In genomic region chr2:163397905-163398304, GRCm38 (mm10) we compare ENCODE assay signal across 8 mouse cellular contexts. TPM values are rescaled to one million over a fixed set of nuclear protein-coding genes. Genes with fewer than 3 reads are reported as not detected.
DNase-seq lines count a peak whose midpoint lies in the region; ATAC-seq and TF ChIP-seq lines count a peak whose summit lies in the region.
"Had no signal": no experiment of that assay in that cellular context is flagged by ENCODE, and none has a peak within 500 bp of the region (broad histone marks: within the 10 kb centered on the region; RNA-seq: fewer than 3 reads in every experiment).

TSS of gene Jph2 (minus strand) at chr2:163397993.

- peak within 1 kb of the TSS; percentile 97 for H3K9ac ChIP-seq in heart, embryonic 11.5 days (ENCODE audit: low read depth, low read length)
- H3K9ac ChIP-seq in limb, embryonic 12.5 days (replicated peaks): peak within 1 kb of the TSS; percentile 24; the same call in 1 of the 2 replicates

- H3K27ac ChIP-seq in heart, embryonic 11.5 days (ENCODE audit: low read depth, low read length): peak within 1 kb of the TSS; percentile 92
- peak within 1 kb of the TSS; percentile 64; the same call in 1 of the 2 replicates for H3K27ac ChIP-seq in limb, embryonic 12.5 days
- H3K27ac ChIP-seq in left cerebral cortex, adult 2 months: no peak within 1 kb of the TSS

- peak within 1 kb of the TSS; percentile 76 for H3K4me2 ChIP-seq in heart, embryonic 11.5 days
- H3K4me2 ChIP-seq in limb, embryonic 12.5 days: peak within 1 kb of the TSS; percentile 52

- H3K9me3 ChIP-seq in heart, embryonic 11.5 days (replicated peaks; ENCODE audit: control insufficient read depth, low read length): no peaks in the 10 kb centered on the region
- no peaks in the 10 kb centered on the region for H3K9me3 ChIP-seq in limb, embryonic 12.5 days

- no peaks in the 10 kb centered on the region for H3K27me3 ChIP-seq in heart, embryonic 11.5 days (ENCODE audit: control insufficient read depth, insufficient read depth, low read length)
- H3K27me3 ChIP-seq in limb, embryonic 12.5 days: 0 out of 2 replicates have a peak, but pooled peaks cover 6% of the 10 kb centered on the region

- 5% methylated on average over 10 of the region's 10 CpGs for WGBS in heart, embryonic 11.5 days (ENCODE audit: insufficient replicate concordance)
- WGBS in limb, embryonic 12.5 days: 8% methylated on average over 10 of the region's 10 CpGs

- peak; percentile 84 for ATAC-seq in heart, embryonic 11.5 days (replicated peaks; ENCODE audit: insufficient number of reproducible peaks, low FRiP score, low TSS enrichment)
- peak; percentile 80 for ATAC-seq in limb, embryonic 12.5 days (ENCODE audit: insufficient number of reproducible peaks, insufficient read depth, low FRiP score, low TSS enrichment, low read depth)

- H3K4me3 ChIP-seq in heart, embryonic 11.5 days (ENCODE audit: low read depth, low read length): peak within 1 kb of the TSS; percentile 62
- peak within 1 kb of the TSS; percentile 27 for H3K4me3 ChIP-seq in limb, embryonic 12.5 days (replicated peaks)
- no peak within 1 kb of the TSS for H3K4me3 ChIP-seq in left cerebral cortex, adult 2 months

- peak; percentile 70 to 82 for DNase-seq in adrenal gland, adult (ENCODE audit: inconsistent age in 2 of 2, low spot score in 1 of 2)
- DNase-seq in embryo, embryonic 10 days (ENCODE audit: low spot score): peak; percentile 79
- DNase-seq in retina, embryonic 14.5 days (ENCODE audit: low spot score): peak; percentile 57
- DNase-seq in left cerebral cortex, adult 2 months (ENCODE audit: extremely low spot score in 1 of 2, low spot score in 2 of 2): no peak
- DNase-seq in adipocyte (ENCODE audit: low spot score): no peak

- intact Hi-C loops in left cerebral cortex, adult 2 months (cut with DNase I): no loop called here

- no peaks in the 10 kb centered on the region for H3K36me3 ChIP-seq in heart, embryonic 11.5 days (ENCODE audit: control insufficient read depth, insufficient read depth, low read length)
- H3K36me3 ChIP-seq in limb, embryonic 12.5 days: no peaks in the 10 kb centered on the region

- H3K4me1 ChIP-seq in heart, embryonic 11.5 days (ENCODE audit: control insufficient read depth, insufficient read depth, low read length): peaks cover 21% of the 10 kb centered on the region
- H3K4me1 ChIP-seq in limb, embryonic 12.5 days (replicated peaks): peaks cover 15% of the 10 kb centered on the region

- TF ChIP-seq CTCF in left cerebral cortex, adult 2 months (IDR thresholded peaks at IDR 0.05): no peak

RNA-seq across cellular contexts. Expression of gene Jph2, which starts in this region (rescaled TPM):
- 19.5 and 22.7 TPM in 2 replicates for polyA plus RNA-seq in heart, embryonic 11.5 days (2014; fragmentation: Nextera tagmentation; extraction: Ambion mirVana)
- polyA plus RNA-seq in limb, embryonic 12.5 days (2016; fragmentation: Nextera tagmentation; extraction: Ambion mirVana): 1.6 and 2.2 TPM in 2 replicates
- under 1 TPM; 0.63 to 0.81 TPM for total RNA-seq in left cerebral cortex, adult 2 months (2021)
- total RNA-seq: neutrophil, adult 5-6 weeks had no signal

Comparison
In these comparisons a context has a peak if more than half of its experiments do, and no peak if none do; other contexts are left out.
1. DNase-seq: peak in adrenal gland, adult (2 of 2), embryo, embryonic 10 days (single experiment) and retina, embryonic 14.5 days (single experiment); none in left cerebral cortex, adult 2 months (0 of 2) and adipocyte (single experiment).